Mouse (Mus musculus): ENCODE results near the gene Hhat.

Hhat gene

DNA sequence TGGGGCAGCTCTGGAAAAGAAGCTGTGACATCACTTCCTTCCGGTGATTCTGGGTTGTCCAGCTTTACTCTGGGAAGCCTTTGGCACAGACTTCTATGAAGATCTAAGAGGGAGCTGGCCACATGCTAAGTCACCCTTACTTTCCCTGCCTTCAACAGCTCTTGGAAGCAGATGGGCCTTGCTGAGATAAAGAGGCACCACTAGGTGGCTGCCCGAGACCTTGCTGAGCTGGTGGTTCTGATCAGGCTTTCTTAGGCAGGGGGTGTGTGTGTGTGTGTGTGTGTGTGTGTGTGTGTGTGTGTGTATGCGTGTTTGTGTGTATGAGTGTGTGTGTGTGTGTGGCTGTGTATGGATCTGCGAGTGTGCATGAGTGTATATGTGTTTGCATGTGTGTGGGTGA, 13.4 kb upstream of the Hhat start:
- peak; percentile 79 for DNase-seq

DNA sequence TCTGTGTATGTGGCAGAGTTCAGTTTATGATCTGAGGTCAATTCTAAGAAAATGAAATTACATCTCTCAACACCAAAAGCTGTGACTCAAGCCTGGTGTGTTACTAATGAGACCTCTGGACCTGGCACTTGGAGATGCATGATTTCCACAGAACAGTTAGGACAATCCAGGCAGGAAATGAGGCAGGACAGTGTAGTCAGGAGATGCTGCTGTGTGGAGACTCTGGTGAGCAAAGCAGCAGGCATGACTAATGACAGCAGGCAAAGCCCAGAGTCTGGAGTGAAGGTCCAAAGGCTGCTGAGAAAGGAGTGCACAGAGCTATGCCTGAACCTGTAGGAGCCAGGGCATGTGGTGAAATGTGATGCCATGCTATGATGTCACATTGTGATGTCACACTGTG, 10.2 kb upstream of the Hhat start:
- DNase-seq, result no peak

DNA sequence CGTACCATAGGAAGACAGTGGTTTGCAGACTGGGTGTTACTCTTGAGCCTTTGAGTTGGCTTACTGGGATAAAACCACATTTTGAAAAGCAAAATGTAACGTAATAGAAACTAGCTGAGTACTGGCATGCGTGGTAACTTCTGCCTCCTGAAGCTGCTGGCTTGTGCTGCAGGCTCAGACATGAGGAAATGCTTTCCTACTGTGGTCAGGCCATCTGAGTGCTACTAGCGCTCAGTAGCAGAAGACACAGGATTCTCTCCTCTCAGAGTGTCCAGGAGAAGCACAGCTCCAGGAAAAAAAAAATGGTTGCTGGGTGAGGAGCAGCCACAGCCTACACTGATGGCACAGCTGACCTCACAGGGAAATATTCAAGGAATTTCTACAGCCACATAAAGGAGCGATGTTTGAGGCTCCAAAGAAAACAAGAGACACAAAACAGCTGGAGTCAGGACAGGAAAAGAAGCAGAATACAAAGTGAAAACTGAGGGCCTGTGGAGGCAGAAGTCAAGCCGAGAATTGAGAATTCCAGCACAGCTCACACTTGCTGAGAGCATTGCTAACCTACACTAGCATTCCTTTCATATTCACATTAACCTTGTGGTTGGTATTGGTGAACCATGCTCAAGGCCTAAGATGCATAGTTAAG, 8.0 kb upstream of the Hhat start:
- DNase-seq, result peak; percentile 42

DNA sequence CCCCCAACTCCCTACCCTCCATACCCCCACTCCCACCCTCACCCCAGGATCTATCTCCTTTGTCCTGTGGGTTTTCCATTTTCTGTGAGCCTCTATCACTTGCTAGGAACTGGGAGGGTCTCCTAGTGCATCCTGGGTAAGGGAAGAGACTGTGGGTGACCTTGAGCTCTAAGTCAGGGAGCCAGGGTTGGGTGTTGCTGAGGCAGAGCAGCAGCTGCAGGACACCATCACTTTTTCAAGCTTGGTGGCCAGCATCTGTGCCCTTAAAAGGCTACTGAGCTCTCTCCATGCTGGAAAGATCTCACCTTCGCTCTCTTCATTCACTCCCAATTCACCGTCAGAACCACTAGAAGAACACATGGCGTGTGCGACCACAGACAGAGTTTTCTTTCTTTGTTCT, 7.2 kb upstream of the Hhat start:
- DNase-seq, result no peak

DNA sequence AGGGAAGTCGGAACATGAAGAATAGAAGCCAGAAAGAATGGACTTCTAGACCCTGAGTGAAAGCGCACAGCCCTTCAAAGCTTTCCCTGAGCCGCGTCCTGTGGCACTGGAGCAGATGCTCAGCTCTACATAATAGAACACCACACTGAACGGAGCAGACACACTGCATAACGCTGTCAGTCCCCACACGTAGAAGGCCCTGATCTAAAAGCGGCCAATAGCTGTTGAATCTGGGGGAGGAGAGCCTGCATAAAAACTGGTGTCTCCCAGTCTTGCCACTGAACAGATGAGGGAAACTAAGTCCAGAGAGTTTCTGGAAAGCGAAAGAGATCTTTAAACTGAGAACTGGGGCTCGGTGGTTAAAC, 911 bp downstream of the Hhat start:
- peak; percentile 42 for DNase-seq

DNA sequence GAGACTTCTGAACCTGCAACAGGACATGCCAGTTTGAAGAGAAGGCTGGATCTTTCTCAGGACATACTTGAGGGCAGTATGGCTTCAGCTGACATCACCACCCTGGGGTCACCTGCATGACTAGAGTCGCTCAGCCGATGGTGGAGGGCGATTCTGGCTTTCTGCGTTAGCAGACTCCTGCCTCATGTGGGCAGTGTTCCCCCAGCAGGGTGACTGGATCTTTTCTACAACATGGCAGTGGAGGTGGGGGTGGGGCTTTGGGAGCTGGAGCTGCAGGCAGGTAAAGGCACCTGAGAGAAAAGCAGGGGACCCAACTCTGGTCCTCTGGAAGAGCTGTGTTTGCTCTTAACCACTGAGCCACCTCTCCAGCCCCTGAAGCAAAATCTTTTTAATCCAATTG, 5.5 kb downstream of the Hhat start:
- DNase-seq, result no peak

DNA sequence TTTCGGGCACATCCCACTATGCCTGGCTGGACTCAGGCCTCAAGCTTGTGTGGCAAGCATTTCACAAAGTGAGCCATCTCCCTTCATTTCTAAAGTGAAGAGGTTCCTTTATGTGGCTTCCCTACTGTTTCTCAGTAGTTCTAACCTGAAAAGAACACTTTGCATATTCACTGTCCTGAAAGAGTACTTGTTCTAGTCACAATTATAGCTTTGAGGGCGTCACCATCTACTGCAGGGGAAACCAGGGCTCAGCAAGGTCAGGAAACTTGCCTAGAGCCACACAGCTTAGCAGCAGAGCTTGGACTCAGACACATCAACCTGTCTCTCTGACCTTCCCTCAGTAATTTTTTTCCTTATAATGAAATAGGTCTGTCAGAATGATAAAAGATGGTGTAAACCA, 6.5 kb downstream of the Hhat start:
- DNase-seq, result no peak

DNA sequence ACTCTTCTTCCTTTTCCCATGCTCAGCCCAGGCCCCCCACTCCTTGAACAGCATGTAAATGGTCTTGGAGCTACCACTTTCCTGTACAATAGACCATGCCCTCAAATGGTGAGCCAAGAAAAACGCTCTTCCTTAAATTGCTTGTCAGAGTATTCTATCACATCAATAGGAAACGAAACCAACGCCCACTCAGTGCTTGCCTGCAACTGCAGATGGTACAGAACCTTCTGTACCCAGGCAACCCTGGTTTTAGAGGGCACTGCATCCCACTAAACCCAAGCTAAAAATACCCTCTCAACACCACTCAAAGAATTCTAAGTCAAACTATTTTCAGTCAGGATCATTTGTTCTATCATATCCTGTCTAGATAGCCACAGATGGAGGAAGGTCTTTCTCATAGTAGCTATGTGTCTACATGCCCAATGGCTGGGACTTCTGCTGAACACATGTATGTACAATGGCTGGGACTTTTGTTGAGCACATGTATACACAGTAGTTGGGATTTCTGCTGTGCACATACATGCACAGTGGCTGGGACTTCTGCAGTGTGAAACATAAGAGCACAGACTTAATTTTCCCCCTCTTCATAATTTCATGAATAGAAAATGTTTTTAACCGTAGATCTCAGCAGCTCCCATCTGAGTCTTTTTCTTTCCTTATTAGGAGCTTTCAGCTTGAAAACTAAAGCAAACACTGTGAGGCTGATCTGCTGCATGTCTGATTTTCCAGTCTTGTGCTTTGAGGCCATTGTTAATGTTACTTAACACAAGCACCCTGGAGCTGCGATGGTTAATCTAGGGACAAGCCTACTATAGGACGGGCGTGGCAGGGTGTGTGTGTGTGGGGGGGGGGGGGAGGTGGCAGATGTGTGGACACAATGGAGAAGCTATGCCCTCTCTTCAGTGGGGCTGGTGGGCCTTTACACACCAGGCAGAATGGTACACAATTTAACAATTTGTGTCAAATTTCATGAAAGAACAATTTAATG, 7.8 kb downstream of the Hhat start:
- DNase-seq, result no peak

DNA sequence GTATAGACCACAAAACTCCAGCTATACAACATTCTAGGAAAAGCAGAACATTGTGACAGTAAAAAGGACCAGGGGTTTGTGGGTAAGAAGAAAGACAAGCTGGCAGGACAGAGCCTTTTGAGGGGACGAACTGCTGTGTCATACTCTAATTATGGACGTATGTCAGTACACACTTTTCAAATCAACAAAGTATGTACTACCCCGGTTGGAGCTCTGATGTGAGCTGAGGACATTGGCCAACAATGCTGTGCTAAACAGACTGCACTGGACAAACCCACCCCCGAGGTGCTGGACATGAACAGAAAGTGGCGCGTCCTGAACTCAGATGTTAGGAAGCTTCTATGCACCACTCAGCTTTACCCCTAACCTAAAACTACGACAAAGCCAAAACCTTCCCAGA, 14.3 kb downstream of the Hhat start:
- DNase-seq, result no peak

DNA sequence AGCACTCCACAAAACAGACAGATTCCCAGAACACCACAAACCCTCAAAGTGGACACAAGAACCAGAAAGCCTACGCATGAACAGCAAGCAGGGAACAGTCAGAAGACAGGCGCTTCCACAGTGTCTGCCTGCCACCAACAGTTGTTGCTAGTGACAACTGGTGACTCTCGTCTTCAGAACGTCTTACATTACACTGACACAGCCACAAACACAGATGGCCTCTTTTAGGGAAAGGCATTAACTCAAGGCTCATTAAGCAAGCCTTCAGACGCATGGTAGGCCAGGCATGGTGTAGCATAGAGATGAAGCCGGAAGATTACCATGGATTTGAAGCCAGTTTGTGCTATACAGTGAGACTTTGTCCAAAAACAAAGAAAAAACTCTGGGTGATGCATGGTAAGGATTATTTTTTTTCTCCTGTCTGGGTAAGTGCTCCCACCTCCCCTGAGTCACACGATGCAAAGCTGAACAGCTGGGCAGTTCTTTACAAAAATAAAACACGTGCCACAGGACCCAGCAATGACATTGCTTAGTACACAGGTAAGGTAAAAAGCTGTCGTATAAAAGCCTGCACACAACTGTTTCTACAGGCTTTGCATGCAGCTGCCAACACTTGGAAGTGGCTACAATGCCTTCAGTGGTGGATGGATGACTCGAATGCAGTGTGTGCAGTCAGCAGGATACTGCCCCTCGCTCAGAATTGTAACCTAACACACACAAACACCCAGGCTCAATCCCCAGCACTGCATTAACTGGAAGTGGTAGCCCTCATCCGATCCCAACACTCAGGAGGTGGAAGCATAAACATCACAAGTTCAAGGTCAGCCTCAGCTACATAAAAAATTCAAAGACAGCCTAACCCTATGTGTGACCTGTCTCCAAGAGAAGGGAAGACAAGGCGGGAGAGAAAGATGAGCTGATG, 15.1 kb downstream of the Hhat start:
- no peak for DNase-seq

DNA sequence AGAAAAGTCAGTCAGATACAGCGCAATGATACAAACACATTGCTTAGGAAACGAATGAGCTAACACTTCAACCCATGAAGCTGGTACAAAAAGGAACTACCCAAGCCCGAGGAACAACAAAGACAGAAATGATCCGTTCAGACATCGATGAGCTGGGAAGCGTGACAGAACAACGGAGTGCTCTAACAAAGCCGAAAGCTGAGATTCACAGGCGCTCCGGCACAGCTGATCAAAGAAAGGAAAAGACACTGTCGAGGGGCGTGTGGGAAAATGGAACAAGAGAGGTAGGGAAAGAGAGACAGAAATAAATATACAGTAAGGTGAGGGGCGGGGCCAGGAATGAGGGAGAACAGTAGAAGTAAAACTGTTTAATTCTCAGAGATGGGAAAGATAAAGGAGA, 15.8 kb downstream of the Hhat start:
- no peak for DNase-seq

DNA sequence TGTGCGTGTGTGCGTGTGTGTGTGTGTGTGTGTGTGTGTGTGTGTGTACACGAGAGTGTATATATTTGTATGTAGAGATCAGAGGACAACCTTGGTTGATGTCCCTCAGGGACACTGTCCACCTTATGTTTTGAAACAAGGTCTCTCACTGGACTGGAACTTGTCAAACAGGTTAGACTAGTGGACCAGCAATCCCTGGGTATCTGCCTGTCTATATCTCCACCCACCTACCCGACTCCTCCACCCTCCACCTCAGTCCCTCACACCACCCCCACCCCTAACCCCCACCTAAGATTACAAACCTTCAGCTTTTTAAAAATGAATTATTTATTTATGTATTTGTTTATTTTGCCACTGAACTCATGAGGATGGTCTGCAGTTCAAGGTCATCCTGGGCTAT, 16.8 kb downstream of the Hhat start:
- DNase-seq, result no peak

DNA sequence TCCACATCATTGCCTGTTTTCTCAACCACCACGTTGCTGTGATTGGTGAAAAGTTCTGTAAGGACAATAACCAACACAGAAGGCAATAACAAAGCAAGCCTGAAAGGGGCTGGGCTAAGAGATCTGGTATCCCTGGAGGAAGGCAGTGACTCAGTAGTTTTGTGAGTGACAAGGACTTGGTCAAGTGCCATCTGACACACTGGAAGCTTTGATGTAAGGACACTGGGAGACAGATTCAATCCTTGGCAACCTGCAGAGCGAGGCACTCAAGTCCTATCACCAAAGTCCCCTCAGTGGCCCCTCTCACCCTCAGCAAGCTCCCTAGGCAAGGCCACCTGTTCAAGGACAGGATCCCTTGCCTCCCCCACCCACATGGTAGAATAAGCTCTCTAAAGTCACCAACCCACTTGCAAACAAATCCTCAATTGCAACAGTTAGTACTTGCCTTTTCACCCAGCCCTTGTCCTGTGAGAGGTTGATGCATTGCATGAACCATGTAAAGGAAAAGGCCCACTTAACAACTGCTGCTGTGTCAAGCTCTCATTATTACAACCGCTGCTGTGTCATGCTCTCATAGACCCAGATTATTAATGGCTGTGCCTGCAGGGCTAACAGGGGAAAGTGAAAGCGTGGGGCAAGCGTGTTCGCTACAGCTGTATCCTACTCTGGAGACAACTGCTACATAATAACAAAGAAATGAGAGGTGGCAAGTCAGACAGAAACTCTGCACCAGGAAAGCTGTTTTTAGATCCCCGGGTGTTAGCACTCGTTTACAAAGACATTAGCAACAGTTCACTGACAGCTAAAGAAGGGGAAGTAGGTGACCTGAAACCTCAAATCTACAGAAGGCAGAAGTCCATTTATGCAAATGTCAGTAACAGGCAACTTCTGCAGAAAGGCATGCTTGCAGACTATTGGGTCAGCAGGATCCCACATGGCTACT, 18.1 kb downstream of the Hhat start:
- DNase-seq, result peak; percentile 48

DNA sequence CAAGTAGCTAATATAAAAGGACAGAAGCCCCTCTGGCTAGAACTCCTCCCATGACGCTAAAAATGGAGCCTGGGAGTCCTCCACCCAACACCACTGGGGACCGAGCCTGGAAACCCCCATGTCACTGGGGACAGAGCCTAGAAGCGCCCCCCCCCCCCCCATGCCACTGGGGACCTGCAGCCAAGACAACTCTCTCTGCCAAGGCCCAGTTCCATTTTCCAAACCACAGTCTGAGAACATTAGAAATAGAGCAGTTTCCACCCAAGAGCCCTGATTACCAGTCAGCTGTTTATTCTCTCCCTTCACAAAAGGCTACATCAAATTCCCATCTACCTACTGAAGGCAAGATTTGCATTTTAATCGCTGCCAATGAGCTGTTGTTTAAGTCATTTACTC, 21.0 kb downstream of the Hhat start:
- DNase-seq, result no peak

DNA sequence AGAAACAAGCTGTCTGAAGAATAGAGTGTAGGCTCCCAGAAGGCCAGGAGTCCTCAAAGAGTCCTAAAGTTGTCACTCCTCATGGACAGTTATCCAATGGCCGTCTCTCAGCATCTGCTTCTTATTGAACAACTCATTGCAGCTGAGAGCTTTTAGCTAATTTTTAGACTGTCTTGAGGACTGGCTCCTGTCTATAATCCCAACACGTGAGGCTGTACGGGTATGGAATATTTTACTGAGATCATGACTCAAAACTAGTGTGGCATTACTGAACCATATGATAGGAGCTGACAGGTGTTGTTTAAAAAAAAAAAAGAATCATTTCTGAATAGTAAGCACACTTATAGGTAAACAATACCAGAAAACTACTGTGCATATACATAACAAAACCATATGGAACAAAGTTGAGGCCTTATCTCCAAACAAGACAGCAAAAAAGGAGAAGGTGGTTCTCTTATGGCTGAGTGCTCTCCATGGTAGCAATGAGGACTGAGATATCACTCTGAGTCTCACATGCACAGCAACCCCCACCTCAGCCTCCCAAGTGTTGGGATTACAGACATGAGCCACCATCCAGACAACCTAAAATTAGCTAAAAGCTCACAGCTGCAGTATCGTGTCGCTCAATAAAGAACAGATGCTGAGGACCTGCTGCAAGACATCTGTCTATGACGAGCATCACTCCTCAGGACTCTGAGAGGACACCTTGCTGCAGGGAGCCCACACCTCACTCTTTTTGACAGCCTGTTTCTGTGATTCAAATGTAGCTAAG, 21.6 kb downstream of the Hhat start:
- DNase-seq, result no peak

DNA sequence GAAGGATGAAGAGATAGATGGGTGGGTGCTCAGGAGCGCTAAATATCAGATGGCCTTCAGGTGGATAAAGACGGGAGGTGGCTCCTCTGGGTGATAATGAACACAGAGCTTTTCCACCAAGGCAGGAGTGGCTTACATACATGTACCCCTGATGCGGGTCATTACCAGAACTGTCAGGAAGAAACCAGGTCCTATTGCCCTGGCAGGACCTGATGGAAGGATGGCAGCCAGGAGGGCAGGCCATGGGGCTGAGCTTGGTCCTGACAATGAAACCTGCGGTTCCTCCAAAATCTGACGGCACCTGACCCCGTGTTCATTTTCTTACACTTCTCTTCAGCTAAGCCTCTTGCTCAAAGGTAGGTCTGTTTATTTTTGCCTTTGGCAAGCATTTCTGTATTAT, 24.8 kb downstream of the Hhat start:
- no peak for DNase-seq

DNA sequence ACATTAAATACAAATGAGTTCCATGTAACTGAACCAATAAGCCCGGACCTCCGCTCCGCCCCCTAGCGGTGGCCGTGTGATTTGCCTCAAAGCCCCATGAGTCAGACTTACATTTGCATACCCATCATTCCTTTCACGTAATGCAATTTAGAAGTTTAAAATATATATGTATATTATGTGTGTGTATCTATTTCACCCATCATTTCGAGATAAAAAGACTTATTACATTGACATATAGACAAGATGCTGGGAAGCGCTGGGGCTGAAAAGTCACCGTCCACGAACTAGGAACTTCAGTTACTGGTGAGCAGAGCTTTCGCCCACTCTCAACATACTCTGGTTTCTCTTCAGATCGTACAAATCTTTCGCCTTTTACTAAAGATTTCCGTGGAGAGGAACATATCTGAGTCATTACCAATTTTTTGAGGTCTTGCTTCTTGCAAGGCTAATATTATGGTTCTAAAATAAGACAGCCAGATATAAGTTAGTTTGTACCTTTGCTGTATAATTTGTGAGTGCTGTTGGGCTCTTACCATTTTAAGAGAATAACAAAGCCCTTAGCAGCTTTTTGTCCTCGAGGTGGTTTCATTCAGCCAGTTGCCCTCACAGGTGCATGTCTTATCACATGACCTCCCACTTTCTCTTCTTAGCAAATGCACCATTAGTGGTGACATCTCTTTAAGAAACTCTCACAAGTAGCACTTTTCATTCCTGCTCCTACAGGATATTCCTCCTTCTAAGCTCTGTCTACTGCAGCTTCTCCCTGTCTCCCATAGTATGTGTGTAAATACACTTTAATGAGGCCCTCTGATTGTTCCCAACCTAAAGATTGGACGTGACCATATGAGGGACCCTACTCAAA, 25.6 kb downstream of the Hhat start:
- DNase-seq, result peak; percentile 49

DNA sequence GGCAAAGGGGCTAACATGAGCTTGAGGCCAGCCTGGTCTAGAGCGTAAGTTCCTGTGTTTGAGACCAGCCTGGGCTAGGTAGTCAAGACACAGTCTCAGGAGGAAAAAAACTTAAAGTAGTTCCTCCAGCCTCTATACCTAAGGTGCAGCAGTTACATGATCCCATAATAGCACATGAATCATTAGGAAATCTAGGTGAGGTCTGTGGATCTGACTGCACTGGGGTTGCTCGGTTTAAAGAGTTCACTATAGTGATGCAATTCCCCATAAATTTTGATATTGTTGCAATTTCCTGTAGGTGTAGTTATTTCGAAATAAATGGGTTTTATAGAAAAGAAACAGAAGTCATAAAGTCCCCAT, 26.2 kb downstream of the Hhat start:
- DNase-seq, result no peak

DNA sequence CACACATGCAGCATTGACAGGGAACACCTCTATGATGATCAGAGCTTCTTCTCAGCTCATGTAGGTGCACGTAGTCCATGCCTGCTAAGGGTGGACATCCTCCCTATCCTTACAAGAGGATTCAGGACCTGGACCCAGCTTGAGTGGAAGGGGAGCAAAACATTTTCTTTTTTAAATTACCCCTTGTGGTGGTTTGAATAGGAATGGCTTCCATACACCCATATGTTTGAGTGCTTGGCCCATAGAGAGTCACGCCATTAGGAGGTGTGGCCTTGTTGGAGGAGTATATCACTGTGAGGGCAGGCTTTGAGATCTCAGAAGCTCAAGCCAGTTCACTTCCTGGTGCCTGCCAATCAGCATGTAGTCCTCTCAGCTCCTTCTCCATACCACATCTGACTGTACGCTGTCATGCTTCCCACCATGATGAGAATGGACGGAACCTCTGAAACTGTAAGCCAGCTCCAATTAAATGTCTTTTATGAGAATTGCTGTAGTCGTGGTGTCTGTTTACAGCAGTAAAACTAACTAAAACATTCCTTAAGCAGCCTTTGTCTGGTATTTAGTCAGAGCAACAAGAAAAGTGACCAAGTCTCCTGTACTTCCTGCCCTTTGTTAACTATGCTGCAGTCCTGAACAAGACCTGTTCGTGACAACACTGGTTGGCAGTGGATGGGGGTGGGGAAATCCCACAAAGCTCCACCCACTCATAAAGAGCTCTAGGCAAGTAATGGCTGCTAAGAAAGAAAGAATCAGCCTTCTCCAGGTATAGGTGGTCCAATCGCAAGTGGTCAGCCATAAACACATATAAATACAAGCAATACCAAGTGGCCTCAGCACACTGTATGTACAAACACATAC, 28.4 kb downstream of the Hhat start:
- DNase-seq, result no peak

Measured in kidney, postnatal 10 days (tissue).